Mouse (Mus musculus) kidney, adult 2 months (tissue): ENCODE measurements around the gene Dync2li1. TPM values are rescaled to one million over a fixed set of nuclear protein-coding genes. Genes with fewer than 3 reads are reported as not detected.

Source experiments
- DNase-seq: peaks from one replicate; pipeline ENCODE4 v3.0.0; 2021
- H3K27ac ChIP-seq: fragments of 200-500 bp; 2 replicates; pipeline ENCODE4 v1.5.1; 2012; ENCODE audit warnings: low read depth, low read length, control low read depth, inconsistent platforms; ENCODE audit not compliant: insufficient read depth
- H3K27me3 ChIP-seq: fragments of 200-500 bp; replicated peaks from 2 replicates; pipeline ENCODE4 v1.6.1; 2012; ENCODE audit warnings: mild to moderate bottlenecking, moderate library complexity, low read length, inconsistent platforms; ENCODE audit not compliant: control insufficient read depth, insufficient read depth
- H3K36me3 ChIP-seq: fragments of 200-500 bp; 2 replicates; pipeline ENCODE4 v1.6.1; 2012; ENCODE audit warnings: mild to moderate bottlenecking, moderate library complexity, low read length, inconsistent platforms; ENCODE audit not compliant: control insufficient read depth, insufficient read depth
- H3K4me1 ChIP-seq: fragments of 200-500 bp; 2 replicates; pipeline ENCODE4 v1.6.1; 2011; ENCODE audit warnings: low read length; ENCODE audit not compliant: control insufficient read depth, insufficient read depth
- H3K4me3 ChIP-seq: fragments of 200-500 bp; 2 replicates; pipeline ENCODE4 v1.5.1; 2011; ENCODE audit warnings: mild to moderate bottlenecking, low read depth, low read length, control low read depth; ENCODE audit not compliant: insufficient read depth
- CTCF ChIP-seq: fragments of 200-500 bp; conservative IDR thresholded peaks from 2 replicates; pipeline ENCODE4 v1.5.1; 2011; ENCODE audit warnings: low read depth, mild to moderate bottlenecking, control low read depth, low read length, moderate library complexity, mixed read lengths; ENCODE audit not compliant: insufficient read depth, insufficient read length
- POLR2A ChIP-seq: fragments of 200-500 bp; IDR thresholded peaks from one replicate; pipeline ENCODE4 v1.6.1; 2011; ENCODE audit warnings: low read depth, low read length, control low read depth
- WGBS: fragments of 180-500 bp; shearing (Covaris S2); methylation state at CpG from one replicate; pipeline ENCODE4 v1.1.7; 2018; 5-methylcytosine and 5-hydroxymethylcytosine counted together
- polyA plus RNA-seq: library from polyadenylated mRNA; depleted of rRNA; stranded (reverse); fragments of >200 nt; gene quantifications from 2 replicates; pipeline ENCODE4 v1.2.3, GENCODE M21; 2012; rRNA removed

Dync2li1 gene
- polyA plus RNA-seq, 1 experiment = 19.1 TPM

GRCm38 (mm10) chr17:84698727-84699126 lies 72.4 kb downstream of the Dync2li1 start:
- TF ChIP-seq POLR2A = no peak
- peak; percentile 87 for TF ChIP-seq CTCF
- no peaks in the 10 kb centered on the region; the same call in 1 of the 2 replicates for H3K4me1 ChIP-seq
- H3K27ac ChIP-seq = no peak overlapping the region
- no peaks in the 10 kb centered on the region for H3K27me3 ChIP-seq
- peak; percentile 64 for DNase-seq
- no peak overlapping the region for H3K4me3 ChIP-seq
- 27% methylated on average over 5 of the region's 5 CpGs for WGBS
- H3K36me3 ChIP-seq = no peaks in the 10 kb centered on the region

Other genes starting within 250 kb of the Dync2li1 start
- gene Thada, start 160.3 kb upstream of the Dync2li1 start, polyA plus RNA-seq = 9.4 and 10.1 TPM in 2 replicates
- 3.2 and 3.4 TPM in 2 replicates for gene Plekhh2, start 114.6 kb upstream of the Dync2li1 start, polyA plus RNA-seq
- gene Abcg8, start 49.8 kb downstream of the Dync2li1 start, polyA plus RNA-seq = 0.33 and 0.45 TPM in 2 replicates
- 0.45 and 0.47 TPM in 2 replicates for gene Abcg5, start 56.5 kb downstream of the Dync2li1 start, polyA plus RNA-seq
- 18.7 and 25.3 TPM in 2 replicates for gene Lrpprc, start 164.3 kb downstream of the Dync2li1 start, polyA plus RNA-seq